Mouse (Mus musculus): ENCODE data around the gene Podnl1. TPM values are rescaled to one million over a fixed set of nuclear protein-coding genes. Genes with fewer than 3 reads are reported as not detected.

Gene Podnl1
- total and polyA plus RNA-seq, 3 experiments, result 0.05 TPM; not detected in 2

DNA sequence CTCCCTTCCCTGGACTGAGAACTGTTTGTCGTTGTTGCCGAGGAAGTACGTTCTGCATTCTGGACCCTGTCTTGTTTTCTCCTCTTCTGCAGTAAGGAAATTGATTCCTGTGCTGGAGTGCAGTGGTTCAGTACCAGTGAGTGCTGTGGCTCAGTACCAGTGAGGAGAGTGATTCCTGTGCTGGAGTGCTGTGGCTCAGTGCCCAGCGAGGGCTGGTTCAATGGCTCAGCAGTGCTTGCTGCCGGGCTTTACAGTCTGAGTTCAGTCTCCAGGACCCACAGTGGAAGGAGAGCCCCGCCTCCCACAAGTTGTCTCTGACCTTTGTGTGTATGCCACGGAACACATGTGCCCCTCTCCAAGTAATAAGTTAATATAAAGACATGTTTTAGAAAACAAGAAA lies 38.6 kb upstream of the Podnl1 start:
- H3K4me1 ChIP-seq (ENCODE audit: insufficient read depth, low read depth, low read length), result no peaks in the 10 kb centered on the region
- H3K4me3 ChIP-seq (ENCODE audit: low read depth, low read length), result no peak overlapping the region
- peaks cover 96% of the 10 kb centered on the region for H3K36me3 ChIP-seq (replicated peaks)
- TF ChIP-seq CTCF (IDR thresholded peaks at IDR 0.05; ENCODE audit: low read depth, low read length), result no peak
- no peak for TF ChIP-seq GATA2 (IDR thresholded peaks at IDR 0.05; ENCODE audit: borderline replicate concordance, low read depth, low read length)
- TF ChIP-seq TAL1 (conservative IDR thresholded peaks at IDR 0.05; ENCODE audit: low read depth, low read length), result no peak
- no peak for TF ChIP-seq GATA1 (IDR thresholded peaks at IDR 0.05; ENCODE audit: borderline replicate concordance, low read length)
- TF ChIP-seq POLR2AphosphoS5 (IDR thresholded peaks at IDR 0.05; ENCODE audit: insufficient replicate concordance, low read depth, low read length), result no peak
- no peaks in the 10 kb centered on the region for H3K27me3 ChIP-seq (ENCODE audit: insufficient read depth, low read length)
- H3K9me3 ChIP-seq (replicated peaks), result no peaks in the 10 kb centered on the region
- ATAC-seq (ENCODE audit: extremely low read depth, insufficient number of reproducible peaks, low FRiP score, poor library complexity, severe bottlenecking) (no peak), DNase-seq (ENCODE audit: low spot score) (no peak)

DNA sequence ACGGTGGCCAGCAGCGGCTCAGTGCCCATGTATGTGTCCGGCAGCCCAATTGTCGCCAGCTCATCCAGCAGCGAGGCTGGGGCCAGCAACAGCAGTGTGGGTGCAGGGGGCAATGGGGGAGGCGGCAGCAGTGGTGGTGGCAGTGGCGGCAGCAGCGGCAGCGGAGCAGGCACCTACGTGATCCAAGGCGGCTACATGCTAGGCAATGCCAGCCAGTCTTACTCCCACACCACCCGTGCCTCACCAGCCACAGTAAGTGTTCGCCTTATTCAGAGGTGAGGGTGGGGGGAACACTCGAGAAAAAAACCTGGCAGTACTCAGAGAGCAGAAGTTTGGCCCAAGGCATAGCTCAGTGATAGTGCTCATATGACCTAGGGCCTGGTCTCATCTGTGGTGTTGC lies 38.0 kb upstream of the Podnl1 start:
- Histone ChIP-seq H3K36me3 (replicated peaks) (peaks cover 96% of the 10 kb centered on the region), H3K4me3 (ENCODE audit: low read depth, low read length) (peak overlapping the region; percentile 17; the same call in 1 of the 2 replicates), H3K9me3 (replicated peaks) (no peaks in the 10 kb centered on the region), H3K27me3 (ENCODE audit: insufficient read depth, low read length) (no peaks in the 10 kb centered on the region), H3K4me1 (ENCODE audit: insufficient read depth, low read depth, low read length) (no peaks in the 10 kb centered on the region)
- ATAC-seq (ENCODE audit: extremely low read depth, insufficient number of reproducible peaks, low FRiP score, poor library complexity, severe bottlenecking) (no peak), DNase-seq (ENCODE audit: low spot score) (no peak)
- TF ChIP-seq TAL1 (conservative IDR thresholded peaks at IDR 0.05; ENCODE audit: low read depth, low read length) (no peak), GATA2 (IDR thresholded peaks at IDR 0.05; ENCODE audit: borderline replicate concordance, low read depth, low read length) (no peak), POLR2AphosphoS5 (IDR thresholded peaks at IDR 0.05; ENCODE audit: insufficient replicate concordance, low read depth, low read length) (no peak), GATA1 (IDR thresholded peaks at IDR 0.05; ENCODE audit: borderline replicate concordance, low read length) (no peak), CTCF (IDR thresholded peaks at IDR 0.05; ENCODE audit: low read depth, low read length) (no peak)

DNA sequence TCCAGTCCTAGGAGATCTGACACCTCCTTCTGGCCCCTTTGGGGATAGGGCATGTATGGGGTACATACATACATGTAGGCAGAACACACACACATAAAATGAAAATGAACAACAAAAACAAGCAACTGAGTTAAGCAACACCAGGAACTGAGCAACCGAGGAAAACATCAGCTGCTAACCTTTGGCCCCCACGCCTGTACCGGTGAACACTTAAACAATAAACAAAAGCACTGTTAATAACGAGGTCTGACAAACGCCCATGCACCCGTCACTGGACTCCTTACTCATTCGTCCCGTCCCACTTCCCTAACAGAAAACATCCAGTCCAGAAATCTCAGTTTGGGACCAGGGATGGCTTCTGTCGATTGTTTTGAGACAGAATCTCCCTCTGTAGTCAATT lies 36.5 kb upstream of the Podnl1 start:
- H3K36me3 ChIP-seq (replicated peaks), result peaks cover 95% of the 10 kb centered on the region
- no peaks in the 10 kb centered on the region for H3K4me1 ChIP-seq (ENCODE audit: insufficient read depth, low read depth, low read length)
- ATAC-seq (ENCODE audit: extremely low read depth, insufficient number of reproducible peaks, low FRiP score, poor library complexity, severe bottlenecking) (no peak), DNase-seq (ENCODE audit: low spot score) (no peak)
- no peaks in the 10 kb centered on the region for H3K9me3 ChIP-seq (replicated peaks)
- H3K27me3 ChIP-seq (ENCODE audit: insufficient read depth, low read length), result no peaks in the 10 kb centered on the region
- TF ChIP-seq GATA2 (IDR thresholded peaks at IDR 0.05; ENCODE audit: borderline replicate concordance, low read depth, low read length) (no peak), POLR2AphosphoS5 (IDR thresholded peaks at IDR 0.05; ENCODE audit: insufficient replicate concordance, low read depth, low read length) (no peak), GATA1 (IDR thresholded peaks at IDR 0.05; ENCODE audit: borderline replicate concordance, low read length) (no peak), TAL1 (conservative IDR thresholded peaks at IDR 0.05; ENCODE audit: low read depth, low read length) (no peak), CTCF (IDR thresholded peaks at IDR 0.05; ENCODE audit: low read depth, low read length) (no peak)
- no peak overlapping the region for H3K4me3 ChIP-seq (ENCODE audit: low read depth, low read length)

DNA sequence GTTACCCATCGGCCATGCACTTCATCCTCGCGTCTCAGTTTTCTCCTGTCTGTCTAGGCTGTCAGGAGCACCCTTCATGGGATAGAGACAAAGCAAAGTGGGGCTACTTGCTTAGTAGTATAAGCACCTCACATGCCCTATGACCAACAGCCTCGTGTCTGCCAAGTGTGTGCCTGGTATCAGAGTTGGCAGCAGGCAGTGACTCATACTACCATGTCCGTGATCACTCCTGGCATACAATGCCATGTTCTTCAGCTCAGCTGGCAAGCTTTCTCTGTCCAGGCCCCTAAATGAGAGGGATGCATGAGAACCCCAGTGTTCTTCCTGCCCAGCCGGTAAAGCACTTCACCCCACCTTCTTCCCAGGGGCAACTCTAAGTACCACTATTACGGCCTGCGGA lies 35.2 kb upstream of the Podnl1 start:
- ATAC-seq (ENCODE audit: extremely low read depth, insufficient number of reproducible peaks, low FRiP score, poor library complexity, severe bottlenecking) (no peak), DNase-seq (ENCODE audit: low spot score) (no peak)
- peaks cover 94% of the 10 kb centered on the region for H3K36me3 ChIP-seq (replicated peaks)
- H3K9me3 ChIP-seq (replicated peaks), result no peaks in the 10 kb centered on the region
- no peak overlapping the region for H3K4me3 ChIP-seq (ENCODE audit: low read depth, low read length)
- no peaks in the 10 kb centered on the region for H3K27me3 ChIP-seq (ENCODE audit: insufficient read depth, low read length)
- H3K4me1 ChIP-seq (ENCODE audit: insufficient read depth, low read depth, low read length), result no peaks in the 10 kb centered on the region
- TF ChIP-seq CTCF (IDR thresholded peaks at IDR 0.05; ENCODE audit: low read depth, low read length), result no peak
- TF ChIP-seq GATA2 (IDR thresholded peaks at IDR 0.05; ENCODE audit: borderline replicate concordance, low read depth, low read length), result no peak
- TF ChIP-seq GATA1 (IDR thresholded peaks at IDR 0.05; ENCODE audit: borderline replicate concordance, low read length), result no peak
- no peak for TF ChIP-seq TAL1 (conservative IDR thresholded peaks at IDR 0.05; ENCODE audit: low read depth, low read length)
- TF ChIP-seq POLR2AphosphoS5 (IDR thresholded peaks at IDR 0.05; ENCODE audit: insufficient replicate concordance, low read depth, low read length), result no peak

DNA sequence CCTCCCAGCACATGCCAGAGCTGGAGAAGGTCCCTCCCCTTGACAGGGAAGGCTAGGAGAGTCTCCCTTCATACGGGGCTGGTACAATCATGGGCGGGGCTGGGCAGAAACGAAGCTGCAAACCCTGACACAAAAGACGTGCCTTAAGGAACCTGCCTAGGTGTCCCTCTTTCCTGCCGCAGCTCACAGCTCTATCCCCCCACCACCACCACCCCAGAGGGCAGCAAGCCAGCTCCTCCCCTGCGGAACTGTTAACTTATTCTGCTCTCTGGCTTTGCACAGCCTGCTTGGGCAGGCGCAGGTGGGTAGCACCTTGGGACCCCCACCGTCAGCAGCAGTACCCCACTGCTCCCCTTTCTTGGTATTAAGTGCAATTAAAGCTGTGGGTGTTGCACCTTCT lies 29.7 kb upstream of the Podnl1 start:
- peaks cover 5% of the 10 kb centered on the region; the same call in 1 of the 2 replicates for H3K4me1 ChIP-seq (ENCODE audit: insufficient read depth, low read depth, low read length)
- no peaks in the 10 kb centered on the region for H3K27me3 ChIP-seq (ENCODE audit: insufficient read depth, low read length)
- no peak overlapping the region for H3K4me3 ChIP-seq (ENCODE audit: low read depth, low read length)
- H3K9me3 ChIP-seq (replicated peaks), result no peaks in the 10 kb centered on the region
- TF ChIP-seq GATA1 (IDR thresholded peaks at IDR 0.05; ENCODE audit: borderline replicate concordance, low read length) (no peak), CTCF (IDR thresholded peaks at IDR 0.05; ENCODE audit: low read depth, low read length) (no peak), GATA2 (IDR thresholded peaks at IDR 0.05; ENCODE audit: borderline replicate concordance, low read depth, low read length) (no peak), TAL1 (conservative IDR thresholded peaks at IDR 0.05; ENCODE audit: low read depth, low read length) (no peak)
- ATAC-seq (ENCODE audit: extremely low read depth, insufficient number of reproducible peaks, low FRiP score, poor library complexity, severe bottlenecking) (no peak), DNase-seq (ENCODE audit: low spot score) (no peak)
- peaks cover 93% of the 10 kb centered on the region for H3K36me3 ChIP-seq (replicated peaks)

DNA sequence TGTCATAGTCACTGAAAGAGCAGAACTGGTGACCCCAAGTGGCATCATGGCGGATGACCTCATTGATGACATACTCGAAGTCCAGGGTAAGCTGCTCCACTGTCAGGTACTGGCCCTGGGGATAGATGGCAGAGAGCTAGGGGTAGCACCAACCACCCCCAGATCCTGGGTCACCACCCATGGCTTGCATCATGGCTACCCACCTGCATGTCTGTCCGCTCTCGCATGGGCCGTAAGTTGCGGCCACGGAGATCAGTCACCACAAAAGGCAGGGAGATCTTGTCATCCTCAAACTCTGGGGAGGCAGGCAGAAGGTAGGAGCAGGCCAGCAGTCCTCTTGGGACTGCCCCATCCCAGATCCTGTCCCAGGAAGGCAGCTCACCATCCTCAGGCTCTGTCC lies 27.4 kb upstream of the Podnl1 start:
- DNase-seq (ENCODE audit: low spot score) (no peak), ATAC-seq (ENCODE audit: extremely low read depth, insufficient number of reproducible peaks, low FRiP score, poor library complexity, severe bottlenecking) (no peak)
- Histone ChIP-seq H3K4me3 (ENCODE audit: low read depth, low read length) (no peak overlapping the region), H3K27me3 (ENCODE audit: insufficient read depth, low read length) (no peaks in the 10 kb centered on the region), H3K36me3 (replicated peaks) (peaks cover 94% of the 10 kb centered on the region), H3K4me1 (ENCODE audit: insufficient read depth, low read depth, low read length) (peaks cover 24% of the 10 kb centered on the region), H3K9me3 (replicated peaks) (no peaks in the 10 kb centered on the region)
- TF ChIP-seq GATA2 (IDR thresholded peaks at IDR 0.05; ENCODE audit: borderline replicate concordance, low read depth, low read length) (no peak), GATA1 (IDR thresholded peaks at IDR 0.05; ENCODE audit: borderline replicate concordance, low read length) (no peak), CTCF (IDR thresholded peaks at IDR 0.05; ENCODE audit: low read depth, low read length) (no peak), POLR2AphosphoS5 (IDR thresholded peaks at IDR 0.05; ENCODE audit: insufficient replicate concordance, low read depth, low read length) (no peak), TAL1 (conservative IDR thresholded peaks at IDR 0.05; ENCODE audit: low read depth, low read length) (no peak)

All from G1E (cell line).